Mouse (Mus musculus): Measurements from ENCODE around the gene Tiam1. TPM values are rescaled to one million over a fixed set of nuclear protein-coding genes. Genes with fewer than 3 reads are reported as not detected.

The Tiam1 gene
- total and polyA plus RNA-seq, 2 experiments = 0.27 to 0.65 TPM

DNA sequence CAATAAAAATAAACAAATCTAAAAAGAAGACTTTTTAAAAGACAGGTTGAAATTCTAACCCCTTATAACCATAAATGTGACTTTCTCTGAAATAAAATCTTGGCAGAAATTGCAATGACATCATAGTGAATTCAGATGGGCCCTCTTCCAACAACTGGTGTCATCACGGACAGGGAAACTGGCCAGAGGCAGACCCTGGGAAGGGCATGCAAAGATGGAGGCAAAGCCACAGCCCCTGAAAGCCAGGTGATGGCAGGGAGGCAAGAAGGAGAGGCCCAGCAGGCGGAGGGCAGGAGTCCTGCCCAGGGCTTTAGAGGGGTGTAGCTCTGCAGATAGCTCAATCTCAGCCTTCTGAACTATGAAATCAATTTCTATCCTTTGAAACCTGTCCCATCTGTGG lies 39.8 kb downstream of the Tiam1 start:
- Histone ChIP-seq H3K27me3 (ENCODE audit: control insufficient read depth, insufficient read depth, low read length) (no peaks in the 10 kb centered on the region), H3K27ac (replicated peaks; ENCODE audit: insufficient read depth, low read depth, low read length) (no peak overlapping the region), H3K4me3 (ENCODE audit: insufficient read depth, low read depth, low read length) (no peak overlapping the region), H3K9ac (ENCODE audit: low read depth, low read length) (no peak overlapping the region), H3K36me3 (ENCODE audit: control insufficient read depth, insufficient read depth, low read length) (no peaks in the 10 kb centered on the region), H3K4me1 (ENCODE audit: control insufficient read depth, insufficient read depth, low read length) (no peaks in the 10 kb centered on the region), H3K79me2 (ENCODE audit: control insufficient read depth, insufficient read depth, low read length) (no peaks in the 10 kb centered on the region)
- TF ChIP-seq POLR2A (IDR thresholded peaks at IDR 0.05; ENCODE audit: extremely low read depth, insufficient read depth, low read length) = no peak
- no peak for TF ChIP-seq CTCF (IDR thresholded peaks at IDR 0.05; ENCODE audit: low read depth, low read length)
- 76% methylated on average over 2 of the region's 2 CpGs for WGBS
- no peak for DNase-seq (ENCODE audit: extremely low read depth, low read depth, low spot score)

DNA sequence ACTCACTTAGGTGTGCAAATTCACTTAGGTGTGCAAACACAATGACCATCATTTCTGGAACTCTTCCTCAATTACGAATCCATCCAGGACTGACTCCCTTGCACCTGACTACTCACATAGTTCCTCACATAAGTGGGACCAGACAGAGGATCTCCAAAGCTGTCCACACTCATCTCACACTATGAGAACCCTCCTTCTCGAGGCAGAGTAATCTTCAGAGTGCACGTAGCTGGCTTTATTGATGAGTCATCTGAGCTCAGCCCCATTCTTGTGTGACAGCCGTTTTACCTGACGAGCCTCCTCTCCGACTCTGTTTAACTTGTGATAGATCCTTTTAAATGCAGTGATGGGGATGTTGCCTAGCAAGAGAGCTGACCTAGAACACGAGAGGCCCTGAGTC lies 41.0 kb downstream of the Tiam1 start:
- TF ChIP-seq POLR2A (IDR thresholded peaks at IDR 0.05; ENCODE audit: extremely low read depth, insufficient read depth, low read length) (no peak), CTCF (IDR thresholded peaks at IDR 0.05; ENCODE audit: low read depth, low read length) (no peak)
- Histone ChIP-seq H3K4me3 (ENCODE audit: insufficient read depth, low read depth, low read length) (no peak overlapping the region), H3K27ac (replicated peaks; ENCODE audit: insufficient read depth, low read depth, low read length) (no peak overlapping the region), H3K27me3 (ENCODE audit: control insufficient read depth, insufficient read depth, low read length) (no peaks in the 10 kb centered on the region), H3K36me3 (ENCODE audit: control insufficient read depth, insufficient read depth, low read length) (no peaks in the 10 kb centered on the region), H3K9ac (ENCODE audit: low read depth, low read length) (no peak overlapping the region), H3K4me1 (ENCODE audit: control insufficient read depth, insufficient read depth, low read length) (no peaks in the 10 kb centered on the region), H3K79me2 (ENCODE audit: control insufficient read depth, insufficient read depth, low read length) (no peaks in the 10 kb centered on the region)
- DNase-seq (ENCODE audit: extremely low read depth, low read depth, low spot score) = no peak
- 64% methylated on average over 7 of the region's 7 CpGs for WGBS

DNA sequence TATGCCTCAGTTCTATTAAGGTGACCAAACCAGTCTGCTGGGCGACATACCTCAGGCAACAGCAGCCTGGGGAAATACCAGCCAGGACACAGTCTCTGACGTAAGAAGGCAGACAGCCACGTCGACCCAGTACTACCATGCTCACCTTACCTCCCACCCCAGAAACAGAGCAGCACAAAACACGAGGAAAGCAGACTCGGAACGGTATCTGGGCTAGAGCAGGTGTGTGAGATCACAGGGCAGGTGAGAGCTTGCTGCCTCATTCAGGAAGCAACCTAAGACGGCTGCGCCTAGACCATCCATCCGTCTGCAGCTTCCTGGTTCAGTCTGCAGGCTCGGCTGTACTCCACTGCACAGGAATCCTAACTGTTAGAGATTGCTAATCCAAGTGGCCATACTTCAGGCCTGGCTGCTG lies 45.4 kb downstream of the Tiam1 start:
- no peak overlapping the region for H3K4me3 ChIP-seq (ENCODE audit: insufficient read depth, low read depth, low read length)
- 87% methylated on average over 11 of the region's 11 CpGs for WGBS
- DNase-seq (ENCODE audit: extremely low read depth, low read depth, low spot score) = no peak

DNA sequence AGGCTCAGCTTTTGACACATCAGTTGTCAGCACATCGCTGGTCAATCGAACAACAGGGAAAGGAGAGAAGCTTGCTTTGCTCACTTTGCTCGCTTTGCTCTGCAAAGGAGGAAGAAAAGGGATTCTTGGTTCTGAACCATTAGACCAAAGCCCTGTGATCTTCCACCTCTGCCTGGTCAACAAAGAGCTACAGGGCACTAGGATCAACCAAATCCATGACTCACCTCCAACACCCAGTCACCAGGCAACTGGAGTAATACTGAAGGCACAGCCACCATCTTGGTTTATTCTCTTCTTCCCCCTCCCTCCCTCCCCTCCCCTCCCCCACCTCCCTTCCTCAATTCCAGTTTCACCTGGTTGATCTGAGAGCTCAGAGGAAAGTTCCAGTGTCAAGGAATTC lies 45.8 kb downstream of the Tiam1 start:
- Histone ChIP-seq H3K36me3 (ENCODE audit: control insufficient read depth, insufficient read depth, low read length) (no peaks in the 10 kb centered on the region), H3K27me3 (ENCODE audit: control insufficient read depth, insufficient read depth, low read length) (no peaks in the 10 kb centered on the region), H3K4me1 (ENCODE audit: control insufficient read depth, insufficient read depth, low read length) (no peaks in the 10 kb centered on the region), H3K79me2 (ENCODE audit: control insufficient read depth, insufficient read depth, low read length) (no peaks in the 10 kb centered on the region), H3K27ac (replicated peaks; ENCODE audit: insufficient read depth, low read depth, low read length) (no peak overlapping the region), H3K9ac (ENCODE audit: low read depth, low read length) (no peak overlapping the region), H3K4me3 (ENCODE audit: insufficient read depth, low read depth, low read length) (no peak overlapping the region)
- TF ChIP-seq CTCF (IDR thresholded peaks at IDR 0.05; ENCODE audit: low read depth, low read length) (no peak), POLR2A (IDR thresholded peaks at IDR 0.05; ENCODE audit: extremely low read depth, insufficient read depth, low read length) (no peak)
- no peak for DNase-seq (ENCODE audit: extremely low read depth, low read depth, low spot score)
- WGBS = 92% methylated on average over 3 of the region's 3 CpGs

More for the DNA sequence above, 45.4 kb downstream of the Tiam1 start:
- no peaks in the 10 kb centered on the region for H3K27me3 ChIP-seq (ENCODE audit: control insufficient read depth, insufficient read depth, low read length)
- no peak overlapping the region for H3K9ac ChIP-seq (ENCODE audit: low read depth, low read length)
- H3K79me2 ChIP-seq (ENCODE audit: control insufficient read depth, insufficient read depth, low read length) = no peaks in the 10 kb centered on the region
- H3K27ac ChIP-seq (replicated peaks; ENCODE audit: insufficient read depth, low read depth, low read length) = no peak overlapping the region
- no peaks in the 10 kb centered on the region for H3K36me3 ChIP-seq (ENCODE audit: control insufficient read depth, insufficient read depth, low read length)
- H3K4me1 ChIP-seq (ENCODE audit: control insufficient read depth, insufficient read depth, low read length) = no peaks in the 10 kb centered on the region
- TF ChIP-seq POLR2A (IDR thresholded peaks at IDR 0.05; ENCODE audit: extremely low read depth, insufficient read depth, low read length) (no peak), CTCF (IDR thresholded peaks at IDR 0.05; ENCODE audit: low read depth, low read length) (no peak)

DNA sequence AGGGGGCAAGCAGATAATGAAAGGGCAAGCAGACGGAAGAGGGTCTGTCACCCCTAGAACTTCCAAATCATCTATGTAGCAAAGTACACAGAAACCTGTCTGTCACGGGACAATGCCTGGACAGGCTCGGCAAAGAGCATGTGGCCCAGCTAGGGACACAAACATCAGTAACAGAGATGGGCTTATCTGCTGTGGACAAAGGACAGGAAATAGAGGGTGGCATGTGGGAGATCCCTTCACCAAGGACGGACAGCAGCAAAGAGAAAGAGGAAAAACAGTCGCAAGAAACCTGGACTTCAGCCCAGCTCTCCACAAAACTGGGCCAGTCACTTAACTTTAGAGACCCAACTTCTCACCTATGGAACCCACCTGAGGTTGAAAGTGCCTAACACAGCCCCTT lies 47.6 kb downstream of the Tiam1 start:
- TF ChIP-seq CTCF (IDR thresholded peaks at IDR 0.05; ENCODE audit: low read depth, low read length) = no peak
- TF ChIP-seq POLR2A (IDR thresholded peaks at IDR 0.05; ENCODE audit: extremely low read depth, insufficient read depth, low read length) = no peak
- H3K4me1 ChIP-seq (ENCODE audit: control insufficient read depth, insufficient read depth, low read length) = no peaks in the 10 kb centered on the region
- H3K9ac ChIP-seq (ENCODE audit: low read depth, low read length) = no peak overlapping the region
- no peaks in the 10 kb centered on the region for H3K79me2 ChIP-seq (ENCODE audit: control insufficient read depth, insufficient read depth, low read length)
- H3K4me3 ChIP-seq (ENCODE audit: insufficient read depth, low read depth, low read length) = no peak overlapping the region
- WGBS = 45% methylated on average over 5 of the region's 5 CpGs
- no peak for DNase-seq (ENCODE audit: extremely low read depth, low read depth, low spot score)
- no peaks in the 10 kb centered on the region for H3K36me3 ChIP-seq (ENCODE audit: control insufficient read depth, insufficient read depth, low read length)
- no peaks in the 10 kb centered on the region for H3K27me3 ChIP-seq (ENCODE audit: control insufficient read depth, insufficient read depth, low read length)
- H3K27ac ChIP-seq (replicated peaks; ENCODE audit: insufficient read depth, low read depth, low read length) = no peak overlapping the region

DNA sequence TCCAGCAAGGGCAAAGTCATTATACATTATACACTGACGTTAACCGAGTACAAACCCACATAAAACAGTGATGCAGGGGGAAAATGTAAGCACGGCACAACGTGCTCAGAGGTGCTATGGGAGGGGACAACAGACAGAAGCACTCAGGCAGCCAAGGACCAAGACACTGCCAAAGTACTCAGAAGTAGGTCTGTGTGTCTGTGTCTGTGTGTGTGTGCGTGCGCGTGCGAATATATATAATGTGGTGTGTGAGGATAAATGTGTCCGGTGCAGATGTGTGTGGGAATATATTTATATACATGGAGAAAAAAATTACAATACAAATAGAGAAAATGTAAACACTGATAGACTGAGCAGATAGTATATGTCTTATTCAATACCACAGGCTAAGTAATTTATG lies 50.6 kb downstream of the Tiam1 start:
- WGBS = 84% methylated on average over 9 of the region's 9 CpGs
- DNase-seq (ENCODE audit: extremely low read depth, low read depth, low spot score) = no peak
- Histone ChIP-seq H3K4me3 (ENCODE audit: insufficient read depth, low read depth, low read length) (no peak overlapping the region), H3K4me1 (ENCODE audit: control insufficient read depth, insufficient read depth, low read length) (no peaks in the 10 kb centered on the region), H3K9ac (ENCODE audit: low read depth, low read length) (no peak overlapping the region), H3K27me3 (ENCODE audit: control insufficient read depth, insufficient read depth, low read length) (no peaks in the 10 kb centered on the region), H3K79me2 (ENCODE audit: control insufficient read depth, insufficient read depth, low read length) (no peaks in the 10 kb centered on the region), H3K36me3 (ENCODE audit: control insufficient read depth, insufficient read depth, low read length) (no peaks in the 10 kb centered on the region), H3K27ac (replicated peaks; ENCODE audit: insufficient read depth, low read depth, low read length) (no peak overlapping the region)
- no peak for TF ChIP-seq POLR2A (IDR thresholded peaks at IDR 0.05; ENCODE audit: extremely low read depth, insufficient read depth, low read length)
- no peak for TF ChIP-seq CTCF (IDR thresholded peaks at IDR 0.05; ENCODE audit: low read depth, low read length)
